Mouse (Mus musculus): ENCODE measurements at regions not wholly inside any gene's neighbourhood (a gene's known extent, or its start where the extent isn't known, plus 50 kb on each side); places are given as distances from the start of the nearest gene placed in this dataset.

DNA sequence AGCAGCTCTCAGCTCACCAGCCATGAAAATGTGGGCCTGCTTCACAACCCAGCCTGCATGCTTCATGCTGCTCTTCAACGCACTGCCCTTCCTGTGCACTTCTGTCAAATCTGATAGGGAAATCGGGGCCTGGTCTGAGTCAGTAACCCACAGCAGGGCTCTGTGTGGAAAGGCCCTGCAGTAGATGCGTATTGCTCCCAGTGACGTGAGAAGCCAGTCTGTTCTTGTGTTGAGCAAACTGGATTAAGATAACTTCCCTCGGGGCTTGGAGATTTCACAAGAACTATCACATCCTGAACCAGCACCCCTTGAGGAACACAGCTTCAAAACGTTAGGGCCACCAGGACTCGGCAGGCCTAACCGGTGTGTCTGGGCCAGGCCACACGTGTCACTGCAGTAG lies 106.5 kb upstream of the Klf14 start:
- DNase-seq, result no peak

DNA sequence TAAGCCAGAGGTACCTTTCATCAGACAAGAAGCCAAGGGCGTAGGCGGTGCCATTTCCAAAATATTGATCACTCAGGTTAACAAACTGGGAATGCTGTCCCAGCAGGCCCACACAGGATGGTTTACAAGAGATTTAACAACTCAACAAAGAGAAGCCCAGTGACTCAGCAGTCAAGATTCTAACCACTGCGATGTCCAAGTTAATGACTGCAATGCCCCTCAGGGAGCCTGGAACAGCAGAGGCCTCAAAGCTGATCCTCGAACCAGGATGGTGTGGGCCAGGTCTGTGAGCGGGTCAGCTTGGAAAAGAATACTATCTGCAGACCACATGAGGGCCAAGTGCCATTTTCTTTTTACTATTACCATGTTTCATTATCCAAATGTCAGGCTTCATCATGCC lies 108.0 kb upstream of the Klf14 start:
- no peak for DNase-seq

DNA sequence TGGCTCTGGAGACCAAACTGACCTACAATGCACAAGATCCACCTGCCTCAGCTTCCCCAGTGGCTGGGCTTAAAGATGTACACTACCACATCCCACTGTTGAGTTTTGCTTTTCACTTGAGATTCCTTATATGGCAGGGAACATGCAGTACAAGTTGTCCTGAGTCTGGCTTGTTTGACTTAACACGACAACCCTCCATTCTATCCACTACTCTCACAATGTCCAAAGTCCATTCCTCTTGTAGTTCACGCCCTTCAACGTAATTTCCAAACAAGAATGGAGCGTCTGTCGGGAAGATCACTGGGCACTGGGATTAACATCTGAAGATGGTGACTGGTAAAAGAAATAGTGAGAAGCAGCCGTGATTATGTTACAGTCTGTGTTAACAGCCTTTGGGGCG lies 108.6 kb upstream of the Klf14 start:
- no peak for DNase-seq

DNA sequence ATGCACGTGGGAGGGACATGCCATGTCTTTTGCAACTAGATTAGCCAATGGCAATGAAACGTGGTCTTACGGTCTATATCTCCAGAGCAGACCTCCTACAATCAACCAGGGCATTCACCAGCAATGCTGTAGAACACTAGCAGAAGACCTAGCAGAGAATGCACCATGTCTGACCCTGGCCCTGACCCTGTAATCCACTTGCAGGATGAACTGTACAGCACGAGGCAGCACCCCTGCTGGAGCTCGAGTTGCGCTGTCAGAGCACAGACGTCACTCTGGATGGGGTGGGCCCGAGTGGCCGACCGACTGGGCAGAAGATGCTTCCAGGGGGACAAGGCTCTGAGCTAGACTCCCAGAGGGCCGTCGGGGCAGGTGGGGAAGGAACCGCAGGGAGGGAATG lies 110.4 kb upstream of the Klf14 start:
- no peak for DNase-seq

DNA sequence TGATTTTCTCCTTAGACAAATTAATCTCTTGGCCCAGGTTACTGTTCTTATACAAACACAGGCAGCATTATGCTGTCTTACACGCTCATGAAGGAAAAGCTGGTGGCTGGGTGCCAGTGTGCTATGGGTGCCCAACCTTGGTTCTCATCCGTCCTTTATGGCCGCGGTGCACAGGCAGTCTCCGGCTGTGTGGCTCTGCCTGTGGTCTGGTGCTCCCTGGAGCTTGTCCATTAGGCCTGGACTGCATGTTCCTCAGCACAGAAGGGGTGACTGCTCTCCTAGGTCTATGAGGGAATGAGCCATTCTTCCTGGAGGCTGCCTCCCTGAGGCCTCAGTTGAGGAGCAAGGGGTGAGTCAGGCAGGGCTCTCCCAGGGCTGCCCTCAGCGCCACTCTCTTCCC lies 111.7 kb upstream of the Klf14 start:
- DNase-seq, result no peak

DNA sequence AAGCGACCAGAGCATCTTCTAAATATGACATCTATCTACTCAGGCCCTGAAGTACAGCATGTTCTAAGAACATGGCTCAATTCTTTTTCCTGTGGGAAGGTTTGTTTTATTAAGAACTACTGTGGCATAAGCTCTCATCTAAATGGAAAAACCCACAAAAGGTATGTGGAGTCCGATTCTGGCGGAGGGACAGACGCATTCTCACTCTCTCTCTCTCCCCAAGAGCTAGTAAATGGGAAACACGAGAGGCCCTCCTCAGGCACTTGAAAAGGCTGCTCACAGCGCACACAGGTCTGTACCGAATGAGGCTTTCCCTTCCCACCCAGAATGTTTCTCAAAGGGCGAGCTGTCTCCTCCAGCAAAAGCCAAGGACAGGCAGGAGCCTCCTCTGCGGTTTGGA lies 112.1 kb upstream of the Klf14 start:
- DNase-seq, result no peak

DNA sequence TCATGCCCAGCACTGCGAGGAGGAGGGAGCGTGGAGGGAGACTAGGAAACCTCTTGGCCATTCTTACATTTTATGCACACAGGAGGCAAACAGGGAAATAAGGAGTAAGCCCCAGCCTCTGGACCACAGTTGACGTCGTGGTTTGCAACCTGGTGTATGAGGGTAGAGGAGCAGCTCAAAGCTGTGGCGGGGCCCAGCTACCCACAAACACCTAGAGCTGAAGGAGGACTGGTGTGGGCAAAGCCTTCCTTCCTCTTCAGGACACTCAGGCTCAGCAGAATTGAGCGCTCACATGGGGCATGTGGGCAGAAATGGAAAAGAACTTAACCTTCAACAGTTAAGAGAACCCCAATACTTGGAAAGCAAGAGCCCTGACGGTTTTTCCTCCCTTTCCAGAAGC lies 113.2 kb upstream of the Klf14 start:
- DNase-seq, result no peak

DNA sequence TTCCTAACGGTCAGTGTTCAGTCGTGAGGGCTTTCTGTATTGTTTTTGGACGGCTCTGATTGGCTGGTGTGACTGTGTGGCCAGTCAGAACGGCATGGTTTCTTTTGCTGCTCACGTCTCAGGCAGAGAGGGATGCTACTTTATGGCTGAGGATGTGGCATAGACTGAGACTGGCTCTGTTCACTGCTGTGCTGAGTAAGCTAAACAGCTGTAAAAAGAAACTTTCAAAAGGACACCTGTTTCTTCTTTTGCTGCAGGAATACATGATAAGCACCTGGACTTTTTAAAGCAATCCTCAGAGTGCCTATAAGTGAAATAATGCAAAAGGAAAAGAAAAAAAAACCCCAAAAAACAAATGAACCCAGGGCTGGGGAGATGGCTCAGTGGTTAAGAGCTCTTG lies 113.7 kb upstream of the Klf14 start:
- no peak for DNase-seq

DNA sequence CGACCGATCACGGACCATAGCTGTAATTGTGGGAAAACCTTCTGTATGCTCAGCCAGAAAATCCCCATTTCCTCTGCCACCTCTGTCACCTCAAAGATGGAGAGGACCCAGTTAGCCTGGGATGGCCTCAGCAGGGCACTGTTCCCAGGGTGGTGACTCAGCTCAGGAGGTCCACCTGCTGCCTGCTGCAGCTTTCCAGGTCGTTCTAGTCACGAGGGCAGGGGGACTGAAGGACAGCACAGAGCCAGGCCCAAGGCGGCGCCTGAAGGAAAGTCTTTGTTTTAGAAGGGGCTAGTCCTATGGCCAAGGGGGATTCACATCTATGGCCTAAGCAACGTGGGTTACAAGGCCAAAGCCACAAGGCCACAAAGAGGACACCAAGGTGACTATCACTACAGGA lies 114.5 kb upstream of the Klf14 start:
- DNase-seq, result no peak

DNA sequence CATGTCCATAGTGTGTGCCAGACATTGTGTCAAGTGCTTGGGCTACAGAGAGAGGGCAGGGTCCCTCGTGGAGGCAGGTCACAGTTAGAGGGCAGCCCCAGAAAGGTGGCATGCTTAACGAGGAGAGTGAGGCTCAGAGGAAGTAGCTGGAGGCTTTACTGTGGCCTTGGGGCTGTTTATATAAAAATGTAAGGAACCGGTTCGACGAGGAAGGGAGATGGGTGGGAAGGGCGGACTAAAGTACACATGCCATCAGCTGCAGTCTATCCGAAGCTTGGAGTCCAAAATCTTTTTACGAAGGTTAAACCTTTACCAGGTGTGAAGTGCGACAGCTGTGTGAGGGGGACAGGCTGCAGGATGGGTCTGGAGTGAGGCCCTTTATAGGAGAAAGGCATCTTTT lies 115.5 kb upstream of the Klf14 start:
- DNase-seq, result no peak

DNA sequence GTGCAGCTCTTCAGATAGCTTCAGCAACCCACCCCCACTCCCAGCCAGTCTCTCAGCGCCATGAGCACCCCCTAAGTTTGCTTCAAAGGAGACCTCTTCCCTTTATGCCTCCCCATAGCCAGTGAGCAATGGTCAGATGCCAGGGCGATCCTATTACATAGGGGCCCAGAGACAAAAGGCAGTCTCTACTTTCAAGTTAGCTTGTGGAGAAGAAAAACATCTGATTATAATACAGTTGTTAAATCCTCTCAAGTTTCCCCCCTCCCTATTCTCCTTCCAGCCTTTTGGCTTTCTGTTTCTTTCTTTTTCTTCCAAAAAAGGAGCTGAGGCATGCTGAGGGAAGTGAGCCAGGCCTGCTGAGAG lies 116.3 kb upstream of the Klf14 start:
- no peak for DNase-seq

DNA sequence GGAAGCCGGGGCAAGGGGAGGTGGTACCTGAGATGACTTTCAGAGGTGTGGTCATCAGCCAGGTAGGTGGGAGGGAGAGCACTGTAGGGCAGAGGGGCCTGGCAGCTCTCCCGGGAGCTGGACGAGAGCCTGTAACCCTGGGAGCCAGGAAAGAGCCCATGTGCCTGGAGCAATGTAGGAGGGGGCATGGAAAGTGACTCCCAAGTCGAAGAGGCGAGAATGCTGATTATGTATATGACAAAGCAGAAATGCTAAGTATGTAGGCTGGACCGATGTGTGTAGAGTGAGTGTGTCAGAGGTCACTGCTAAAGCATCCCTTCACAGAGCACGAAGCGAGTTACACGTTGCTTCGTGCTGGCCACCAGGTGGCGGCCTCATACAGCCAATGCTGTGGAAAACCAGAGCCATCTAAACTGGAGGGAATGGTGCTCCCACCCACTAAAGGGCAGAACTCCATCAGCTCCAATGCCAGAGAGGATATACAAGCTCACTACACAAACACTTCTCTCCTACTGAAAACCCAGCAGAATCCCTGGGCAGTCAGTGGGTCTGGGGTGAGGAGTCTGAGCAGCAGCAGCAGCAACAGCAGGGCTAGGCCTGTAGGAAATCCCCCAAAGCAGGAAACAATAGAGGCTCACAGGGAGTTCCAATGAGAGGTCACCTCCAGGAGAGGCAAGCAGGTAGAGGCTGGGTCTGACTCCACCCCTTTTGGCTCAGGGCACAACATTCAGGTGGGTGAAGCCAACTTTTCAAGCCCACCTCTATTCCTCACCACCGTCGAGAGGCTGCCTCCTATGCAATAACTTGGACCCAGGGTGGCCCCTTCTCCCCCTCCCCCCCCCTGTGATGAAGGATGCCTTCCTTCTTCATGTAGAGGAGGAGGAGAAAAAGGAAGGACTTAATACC lies 116.9 kb upstream of the Klf14 start:
- DNase-seq, result peak; percentile 78

DNA sequence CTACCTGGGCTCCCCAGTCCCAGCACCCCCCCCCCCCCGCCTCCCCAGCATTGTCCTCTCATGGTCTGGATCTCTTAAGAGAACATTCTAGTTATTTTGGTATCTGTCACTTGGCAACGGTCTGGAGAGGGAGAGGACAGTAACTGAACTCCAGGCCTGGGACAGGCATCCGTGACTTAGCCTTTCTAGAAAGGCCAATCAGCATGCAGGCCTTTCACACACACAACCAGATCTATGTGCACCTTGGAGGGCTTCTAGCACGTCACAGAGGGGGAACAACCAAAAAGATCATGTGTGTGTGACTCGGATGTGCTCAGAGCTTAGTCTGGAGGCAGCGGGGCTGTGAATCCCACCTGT lies 117.6 kb upstream of the Klf14 start:
- DNase-seq, result no peak

DNA sequence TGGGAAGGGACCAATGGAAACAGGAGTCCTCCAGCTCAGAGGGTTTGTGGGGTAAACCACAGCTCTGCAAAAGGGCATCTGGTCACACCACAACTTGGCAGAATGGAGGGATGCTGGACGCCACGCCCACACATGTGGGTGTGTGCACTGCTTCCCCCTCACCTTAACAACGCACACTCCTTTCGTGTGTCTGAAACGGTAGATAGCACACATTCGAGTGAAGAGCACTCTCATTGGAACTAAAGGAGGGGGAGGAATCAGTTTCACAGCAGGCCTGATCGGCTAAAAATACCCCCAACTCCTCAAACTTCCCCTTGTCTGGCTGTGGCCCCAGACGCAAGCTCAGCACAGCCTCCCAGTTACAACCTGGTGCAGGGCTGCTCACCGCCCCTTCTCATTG lies 118.3 kb upstream of the Klf14 start:
- DNase-seq, result no peak

DNA sequence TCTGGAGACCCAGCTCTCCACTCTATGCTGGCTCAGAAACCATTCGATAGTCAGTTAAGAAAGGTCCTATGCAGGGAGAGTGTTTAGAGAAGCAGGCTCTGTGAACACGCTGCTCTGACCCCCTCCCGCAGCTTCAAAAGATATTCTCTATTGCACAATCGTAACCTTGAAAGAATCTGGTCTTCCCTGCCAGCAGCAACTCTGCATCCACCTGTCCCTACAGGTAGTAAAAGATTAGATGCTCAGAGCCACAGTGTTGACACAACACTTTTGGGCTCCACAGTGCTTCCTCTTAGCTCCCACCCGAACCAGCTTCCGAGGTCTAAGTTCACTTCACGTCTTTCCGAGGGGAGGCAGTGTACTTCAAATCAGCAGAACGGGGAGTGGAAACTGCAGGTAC lies 118.9 kb upstream of the Klf14 start:
- no peak for DNase-seq

DNA sequence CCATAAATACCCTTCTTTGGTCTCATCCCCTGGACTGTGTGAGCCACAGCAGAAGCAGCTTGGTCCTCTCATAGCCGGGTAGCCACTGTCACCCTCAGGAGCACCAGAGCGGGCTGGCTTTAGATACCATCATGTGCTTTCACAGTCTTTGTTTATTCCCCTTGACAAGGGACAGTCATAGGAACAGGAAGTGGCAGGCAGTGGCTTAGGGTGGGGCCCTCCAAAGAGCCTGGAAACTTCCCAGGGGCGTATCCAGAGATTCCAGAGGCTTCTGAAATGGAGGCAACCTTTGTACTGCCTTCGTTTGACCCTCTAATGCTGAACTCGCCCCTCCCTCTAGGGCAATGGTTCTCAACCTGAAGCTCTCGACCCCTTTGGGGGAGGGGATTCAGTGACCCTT lies 119.5 kb upstream of the Klf14 start:
- DNase-seq, result no peak

DNA sequence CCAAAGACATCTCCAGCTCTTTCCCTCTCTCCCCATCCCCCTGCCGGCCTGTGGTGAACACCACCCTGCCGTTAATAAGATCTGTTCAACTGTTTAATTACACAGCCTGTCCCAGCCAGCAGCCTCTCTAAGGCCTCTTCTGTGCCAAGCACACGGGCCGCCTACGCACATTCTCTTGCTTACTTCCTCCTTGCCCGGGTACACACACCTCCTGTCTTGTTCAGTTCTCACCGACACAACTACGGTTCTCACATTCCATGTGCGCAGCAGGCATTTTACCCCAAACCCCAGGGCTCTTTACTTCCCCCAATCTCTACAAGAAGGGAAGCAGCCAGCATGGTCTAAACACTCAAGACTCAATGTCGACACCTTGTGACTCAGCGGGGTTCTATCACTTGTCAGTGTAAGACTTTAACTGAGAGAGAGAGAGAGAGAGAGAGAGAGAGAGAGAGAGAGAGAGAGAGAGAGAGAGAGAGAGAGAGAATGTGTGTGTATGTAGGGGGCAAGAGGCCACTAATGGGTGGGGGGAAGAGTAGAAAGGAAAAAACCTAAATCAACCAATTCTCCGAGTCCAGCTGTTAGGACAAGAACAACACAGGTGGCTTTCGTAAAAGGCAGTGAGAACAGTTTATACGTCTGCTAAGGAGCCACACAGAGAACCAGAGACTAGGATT lies 120.8 kb upstream of the Klf14 start:
- no peak for DNase-seq

DNA sequence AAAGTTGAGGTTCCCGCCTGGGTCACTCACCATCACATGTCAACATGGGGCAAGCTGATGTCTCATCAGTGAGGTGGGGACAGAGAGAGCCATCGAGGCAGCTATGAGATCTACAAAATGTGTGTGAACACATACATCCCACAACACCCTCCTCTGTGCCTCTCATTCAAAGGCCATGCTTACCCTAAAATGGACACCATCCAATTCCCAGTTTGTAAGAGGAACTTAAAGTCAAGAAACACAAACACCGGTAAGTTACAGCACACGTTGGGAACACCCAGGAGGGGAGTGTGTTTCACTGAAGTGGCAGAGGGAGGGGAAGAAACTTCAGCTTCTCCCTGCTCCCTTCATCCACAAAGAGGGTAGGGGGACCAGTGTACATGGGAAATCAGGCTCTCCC lies 121.4 kb upstream of the Klf14 start:
- no peak for DNase-seq

DNA sequence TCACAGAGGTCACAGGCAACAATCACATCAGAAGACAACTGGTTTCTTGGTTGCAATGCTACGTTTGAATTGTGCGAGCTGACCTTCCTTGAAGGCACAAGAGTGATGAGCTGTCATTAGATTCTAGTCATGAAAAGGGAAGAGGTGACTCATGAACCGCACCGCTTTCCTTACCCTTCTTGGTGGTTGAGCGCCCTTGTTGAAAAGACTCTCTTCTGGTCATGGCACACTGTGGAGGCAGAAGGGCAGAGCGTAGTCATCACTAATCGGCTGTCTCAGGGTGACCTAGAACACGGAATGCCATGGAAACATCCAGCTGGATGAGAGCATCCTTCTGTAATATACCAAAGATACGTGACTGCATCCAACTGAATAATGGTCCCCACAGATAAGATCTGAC lies 121.8 kb upstream of the Klf14 start:
- DNase-seq, result no peak

DNA sequence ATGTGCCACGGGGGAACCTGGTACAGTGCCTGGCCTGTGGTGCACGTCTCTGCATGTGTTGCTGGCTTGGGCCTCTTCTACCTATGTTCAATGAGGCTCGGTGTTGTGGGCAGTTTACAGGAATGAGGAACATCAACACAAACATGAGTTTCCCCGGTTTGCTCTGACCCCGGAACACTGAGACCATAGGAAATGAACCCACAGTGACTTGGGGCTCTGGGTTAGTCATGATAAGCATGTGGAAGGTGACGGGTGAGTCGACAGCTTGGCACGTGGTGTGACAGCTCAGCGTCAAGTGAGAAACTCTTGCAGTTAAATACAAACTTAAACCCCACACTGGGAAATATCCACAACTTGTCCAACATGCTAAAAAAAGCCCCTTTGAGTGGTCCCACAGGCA lies 122.4 kb upstream of the Klf14 start:
- no peak for DNase-seq

DNA sequence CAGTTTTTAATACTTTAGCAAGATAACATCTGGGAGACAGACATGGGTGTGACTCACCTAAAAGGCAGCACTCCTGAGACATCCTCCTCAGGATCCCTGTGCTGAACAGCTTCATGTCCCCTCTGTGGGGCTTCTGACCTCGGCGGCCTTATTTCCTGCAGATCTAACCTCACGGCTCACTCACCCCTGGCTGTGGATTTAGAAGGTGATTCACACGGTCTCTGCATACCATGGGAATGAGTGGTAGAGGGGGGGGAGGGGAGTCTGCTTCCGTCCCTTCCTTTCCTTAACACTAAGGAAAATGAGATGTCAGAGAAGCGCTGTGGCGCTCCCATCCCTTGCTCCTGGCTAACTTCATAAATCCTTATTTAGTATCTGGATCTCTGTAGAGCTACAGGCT lies 123.1 kb upstream of the Klf14 start:
- no peak for DNase-seq

DNA sequence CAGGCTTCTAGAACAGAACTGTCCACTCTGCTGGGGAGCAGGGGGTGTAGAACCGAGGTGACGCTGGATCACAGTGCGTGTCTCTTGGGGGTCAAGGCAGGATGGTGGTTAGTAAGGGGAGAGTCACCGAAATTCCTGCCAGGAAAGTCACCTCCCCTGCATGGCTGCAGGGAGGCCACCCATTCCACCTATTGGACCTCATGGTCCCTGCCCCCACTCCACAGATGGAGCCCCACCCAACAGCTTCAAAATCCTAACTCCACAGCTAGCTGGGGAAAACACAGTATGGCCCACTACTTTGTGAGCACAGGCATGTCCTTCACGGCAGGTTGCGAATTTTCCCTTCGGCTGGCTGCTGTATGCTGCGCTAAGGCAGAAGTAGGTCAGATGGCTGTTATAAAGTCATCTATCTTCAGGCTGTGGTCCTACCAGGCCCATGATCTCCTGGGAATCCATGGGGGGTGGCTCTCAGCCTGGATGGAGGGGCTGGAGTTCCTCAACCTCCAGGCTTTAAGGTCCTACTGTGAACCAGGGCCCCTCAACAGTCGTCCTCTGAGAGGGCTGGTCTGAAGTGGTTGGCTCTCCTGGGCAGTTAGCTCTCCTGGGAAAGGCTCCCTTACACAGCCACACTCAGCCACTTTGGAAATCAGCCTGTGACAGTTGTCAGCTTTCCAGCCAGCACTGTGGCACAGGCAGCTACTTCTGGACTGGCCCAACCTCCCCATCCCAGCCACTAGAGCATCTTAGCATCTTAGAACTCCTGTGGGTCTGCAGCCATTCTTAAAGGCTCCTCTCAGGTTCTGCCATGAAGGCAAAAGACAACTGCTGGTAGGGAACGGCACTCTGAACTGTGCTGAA lies 124.0 kb upstream of the Klf14 start:
- DNase-seq, result peak; percentile 50

DNA sequence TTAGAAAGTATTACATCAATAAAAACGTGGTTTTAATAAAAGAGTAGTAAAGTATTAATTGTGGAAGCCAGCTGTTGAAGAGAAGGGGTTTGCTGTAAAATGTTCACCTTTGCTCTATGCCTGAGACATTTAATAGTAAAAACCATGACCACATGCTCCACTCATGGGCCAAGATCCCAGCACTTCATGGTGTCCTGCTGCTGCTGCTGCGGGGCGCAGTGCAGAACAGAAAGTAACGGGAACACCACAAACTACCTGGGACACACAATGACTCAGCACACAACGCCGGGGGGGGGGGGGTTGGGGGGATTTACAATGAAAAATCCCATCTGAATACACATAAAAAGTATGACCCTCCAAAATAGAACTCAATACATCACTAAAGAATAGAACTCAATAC lies 124.8 kb upstream of the Klf14 start:
- no peak for DNase-seq

All from gastrocnemius, postnatal 10 days (tissue).